In the genomic region with DNA sequence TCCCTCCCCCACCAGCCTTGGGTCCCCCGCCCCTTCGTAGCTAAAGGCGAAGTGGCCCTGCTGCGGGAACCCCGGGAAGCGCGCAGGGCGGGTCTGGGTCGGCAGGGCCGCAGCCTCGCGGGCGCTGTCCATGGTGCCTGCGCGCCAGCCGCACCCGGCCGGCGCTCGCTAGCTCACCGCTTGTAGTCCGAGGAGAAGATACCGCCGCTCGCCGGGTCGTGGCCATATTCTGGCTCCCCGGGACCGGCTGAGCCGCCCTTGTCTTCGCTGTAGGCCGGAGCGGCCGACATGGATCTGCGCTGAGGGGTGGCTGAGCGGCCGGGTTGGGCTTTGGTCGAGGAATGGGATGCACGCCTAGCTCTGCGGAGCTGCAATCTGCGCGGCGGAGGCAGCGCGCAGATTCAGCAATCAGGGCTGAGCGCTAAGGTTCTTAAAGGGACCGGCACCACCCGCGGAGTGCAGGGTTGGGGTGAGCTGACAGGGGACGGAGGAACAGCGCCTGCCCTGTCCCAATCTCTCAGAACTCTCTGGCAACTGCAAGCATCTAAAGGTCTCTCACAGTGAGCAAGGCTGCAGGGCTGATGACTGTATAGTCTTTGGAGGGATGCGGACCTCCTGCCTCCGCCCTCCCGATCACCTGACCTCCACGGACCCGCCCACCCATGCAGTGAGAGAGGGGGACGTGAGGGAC, we compare ENCODE assay signal across 8 mouse cellular contexts. TPM values are rescaled to one million over a fixed set of nuclear protein-coding genes. Genes with fewer than 3 reads are reported as not detected.
DNase-seq lines count a peak whose midpoint lies in the region; ATAC-seq and TF ChIP-seq lines count a peak whose summit lies in the region.

A gene (minus strand): TSS at position 595 of the 691 bp plus-strand sequence.

- no peak for DNase-seq in G1E (ENCODE audit: low spot score)
- peak; percentile 85 to 89 for DNase-seq in cerebellum, adult 18-20 months
- peak; percentile 87 for DNase-seq in forebrain, postnatal 0 days
- DNase-seq in heart, postnatal 4 days = peak; percentile 83
- peak; percentile 66 to 77 for DNase-seq in layer of hippocampus, adult 8-10 months (ENCODE audit: low spot score in 2 of 2)
- peak; percentile 11 to 29 for DNase-seq in lung, adult 18-20 months
- DNase-seq in thymus, postnatal 0 days (ENCODE audit: low spot score) = peak; percentile 46

- H3K36me3 ChIP-seq in G1E (replicated peaks) = no peaks in the 10 kb centered on the region
- H3K36me3 ChIP-seq in forebrain, postnatal 0 days (ENCODE audit: insufficient read depth) = no peaks in the 10 kb centered on the region

- H3K27ac ChIP-seq in forebrain, postnatal 0 days (ENCODE audit: low read depth, low read length) = peak within 1 kb of the TSS; percentile 98
- H3K27ac ChIP-seq in olfactory bulb, adult 2 months (ENCODE audit: insufficient read depth, low read depth, low read length) = peak within 1 kb of the TSS; percentile 86

- TF ChIP-seq CTCF in G1E (IDR thresholded peaks at IDR 0.05; ENCODE audit: low read depth, low read length) = no peak
- TF ChIP-seq CTCF in forebrain, postnatal 0 days (IDR thresholded peaks at IDR 0.05; ENCODE audit: low read depth) = no peak
- TF ChIP-seq CTCF in olfactory bulb, adult 2 months (IDR thresholded peaks at IDR 0.05; ENCODE audit: insufficient read depth, low read depth, low read length) = no peak

- peak within 1 kb of the TSS; percentile 13; the same call in 1 of the 2 replicates for H3K4me3 ChIP-seq in G1E (ENCODE audit: low read depth, low read length)
- peak within 1 kb of the TSS; percentile 88 for H3K4me3 ChIP-seq in forebrain, postnatal 0 days (ENCODE audit: low read depth, low read length)
- peak within 1 kb of the TSS; percentile 97 for H3K4me3 ChIP-seq in olfactory bulb, adult 2 months (ENCODE audit: insufficient read depth, low read depth, low read length)

- H3K4me1 ChIP-seq in G1E (ENCODE audit: insufficient read depth, low read depth, low read length) = peaks cover 8% of the 10 kb centered on the region; the same call in 1 of the 2 replicates
- H3K4me1 ChIP-seq in forebrain, postnatal 0 days (ENCODE audit: insufficient read depth) = peaks cover 14% of the 10 kb centered on the region
- peaks cover 15% of the 10 kb centered on the region for H3K4me1 ChIP-seq in olfactory bulb, adult 2 months (ENCODE audit: control insufficient read depth, insufficient read depth, low read length)

- peaks cover 23% of the 10 kb centered on the region; the same call in 1 of the 2 replicates for H3K27me3 ChIP-seq in G1E (ENCODE audit: insufficient read depth, low read length)
- no peaks in the 10 kb centered on the region for H3K27me3 ChIP-seq in forebrain, postnatal 0 days (ENCODE audit: insufficient read depth, low read length)

- H3K9ac ChIP-seq in forebrain, postnatal 0 days = peak within 1 kb of the TSS; percentile 97

- TF ChIP-seq POLR2A in olfactory bulb, adult 2 months (IDR thresholded peaks at IDR 0.05; ENCODE audit: insufficient read depth, low read depth, low read length) = peak; percentile 68

- WGBS in forebrain, postnatal 0 days = under 1% methylated on average over 57 of the region's 57 CpGs
- under 1% methylated on average over 57 of the region's 57 CpGs for WGBS in olfactory bulb, adult 2 months

- H3K9me3 ChIP-seq in G1E (replicated peaks) = no peaks in the 10 kb centered on the region
- no peaks in the 10 kb centered on the region for H3K9me3 ChIP-seq in forebrain, postnatal 0 days (ENCODE audit: low read length)

- no peak for ATAC-seq in G1E (ENCODE audit: extremely low read depth, insufficient number of reproducible peaks, low FRiP score, poor library complexity, severe bottlenecking)
- peak; percentile 93 for ATAC-seq in forebrain, postnatal 0 days

- H3K4me2 ChIP-seq in forebrain, postnatal 0 days (ENCODE audit: low read depth) = peak within 1 kb of the TSS; percentile 63

RNA-seq across cellular contexts. Expression of the gene that starts here (rescaled TPM):
- not detected in 2 replicates for total RNA-seq in G1E (2014; fragmentation: Nextera tagmentation)
- total RNA-seq in G1E (2017) = 0.12 and 0.16 TPM in 2 replicates
- polyA plus RNA-seq in G1E (2012) = not detected in 2 replicates
- 165 and 180 TPM in 2 replicates for total RNA-seq in forebrain, postnatal 0 days (2014; rRNA removed)
- polyA plus RNA-seq in forebrain, postnatal 0 days (2015; fragmentation: Nextera tagmentation; extraction: Ambion mirVana) = 94.9 and 107 TPM in 2 replicates
- under 1 TPM; 0.14 TPM for total RNA-seq in heart, postnatal 4 days (2021)
- total RNA-seq in layer of hippocampus, adult 8-10 months (2022) = 100 to 1,000 TPM; 161 to 182 (median 173) TPM
- polyA plus RNA-seq in olfactory bulb, adult 2 months (2012; ENCODE audit: insufficient read depth, insufficient read length, low replicate concordance, missing spikeins) = not detected in 2 replicates
- 0.35 and 0.57 TPM in 2 replicates for polyA plus RNA-seq in thymus, postnatal 0 days (2015; fragmentation: Nextera tagmentation; extraction: Ambion mirVana)

Comparison
In these comparisons a context has a peak if more than half of its experiments do, and no peak if none do; other contexts are left out.
1. RNA of the gene that starts here (total RNA-seq): 161 to 182 TPM in layer of hippocampus, adult 8-10 months and 165 to 180 TPM in forebrain, postnatal 0 days; 0.12 to 0.16 TPM in G1E and 0.14 TPM in heart, postnatal 4 days; every median in the first group is over 100 times any median in the second.
2. Peak in DNase-seq in heart, postnatal 4 days; RNA of the gene not detected or under 1 TPM.
3. Peak in DNase-seq in thymus, postnatal 0 days; RNA of the gene not detected or under 1 TPM.
4. H3K4me3 ChIP-seq: peak in every context shown above with its lines; median percentile 97 in olfactory bulb, adult 2 months; 88 in forebrain, postnatal 0 days; 13 in G1E.